Comparison of ENCODE assay signal across 10 mouse cellular contexts in the genomic region with DNA sequence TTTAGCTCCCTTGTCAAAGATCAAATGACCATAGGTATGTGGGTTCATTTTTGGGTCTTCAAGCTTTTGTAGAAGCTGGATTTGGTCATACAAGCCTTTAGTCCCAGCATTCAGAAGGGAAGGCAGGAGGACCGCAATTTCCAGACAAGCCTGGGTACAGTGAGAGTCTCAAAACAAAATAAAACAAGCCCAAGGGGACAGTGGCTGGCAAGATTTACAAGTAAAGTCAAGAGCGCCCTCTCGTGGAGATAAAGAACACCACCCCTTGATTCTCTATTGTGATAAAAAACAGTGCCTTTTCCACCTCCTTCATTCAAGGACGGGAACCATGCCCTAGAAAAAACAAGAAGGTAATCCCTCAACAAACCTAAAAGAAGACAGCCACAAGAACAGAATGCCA. TPM values are rescaled to one million over a fixed set of nuclear protein-coding genes. Genes with fewer than 3 reads are reported as not detected.
DNase-seq lines count a peak whose midpoint lies in the region; ATAC-seq and TF ChIP-seq lines count a peak whose summit lies in the region.
"Had no signal": no experiment of that assay in that cellular context is flagged by ENCODE, and none has a peak within 500 bp of the region (broad histone marks: within the 10 kb centered on the region; RNA-seq: fewer than 3 reads in every experiment).

No protein-coding gene starts in this region.

- no peak for TF ChIP-seq EP300 in lung, postnatal 0 days (IDR thresholded peaks at IDR 0.05)

- H3K36me3 ChIP-seq in lung, postnatal 0 days (ENCODE audit: insufficient read depth, low read length) = no peaks in the 10 kb centered on the region
- H3K36me3 ChIP-seq: embryonic facial prominence, embryonic 12.5 days; limb, embryonic 12.5 days had no signal

- H3K4me3 ChIP-seq in lung, postnatal 0 days (ENCODE audit: low read depth, low read length) = no peak overlapping the region
- H3K4me3 ChIP-seq: embryonic facial prominence, embryonic 12.5 days; limb, embryonic 12.5 days had no signal

- no peaks in the 10 kb centered on the region for H3K9me3 ChIP-seq in lung, postnatal 0 days (ENCODE audit: low read length)
- H3K9me3 ChIP-seq: embryonic facial prominence, embryonic 12.5 days; limb, embryonic 12.5 days had no signal

- no peaks in the 10 kb centered on the region for H3K27me3 ChIP-seq in lung, postnatal 0 days (replicated peaks; ENCODE audit: insufficient read depth, low read length)
- H3K27me3 ChIP-seq: embryonic facial prominence, embryonic 12.5 days; limb, embryonic 12.5 days had no signal

- H3K4me2 ChIP-seq in lung, postnatal 0 days (replicated peaks; ENCODE audit: low read depth, low read length) = no peak overlapping the region
- H3K4me2 ChIP-seq: embryonic facial prominence, embryonic 12.5 days; limb, embryonic 12.5 days had no signal

- H3K9ac ChIP-seq in lung, postnatal 0 days (replicated peaks; ENCODE audit: low read depth) = no peak overlapping the region
- H3K9ac ChIP-seq: embryonic facial prominence, embryonic 12.5 days; limb, embryonic 12.5 days had no signal

- no peak overlapping the region for H3K27ac ChIP-seq in lung, postnatal 0 days (ENCODE audit: low read length)
- H3K27ac ChIP-seq: embryonic facial prominence, embryonic 12.5 days; limb, embryonic 12.5 days had no signal

- WGBS in lung, postnatal 0 days = 13% methylated on average over 4 of the region's 4 CpGs

- H3K4me1 ChIP-seq in lung, postnatal 0 days (ENCODE audit: insufficient read depth, low read depth, low read length) = no peaks in the 10 kb centered on the region
- H3K4me1 ChIP-seq: embryonic facial prominence, embryonic 12.5 days; limb, embryonic 12.5 days had no signal

- no peak for DNase-seq in frontal cortex, postnatal 25 days (ENCODE audit: low spot score in 2 of 2)
- peak; percentile 16 for DNase-seq in ovary, postnatal 14 days (ENCODE audit: low spot score)
- no peak for DNase-seq in ovary, postnatal 10 days (ENCODE audit: low spot score)
- DNase-seq in adrenal gland, postnatal 14 days = peak; percentile 67
- peak; percentile 46 to 72 for DNase-seq in heart, postnatal 10 days
- DNase-seq in lung, postnatal 0 days (ENCODE audit: low spot score) = peak; percentile 88
- peak; percentile 30 to 50 for DNase-seq in urinary bladder, postnatal 36 days (ENCODE audit: low spot score in 2 of 2)

- ATAC-seq in frontal cortex, adult (ENCODE audit: low TSS enrichment) = peak; percentile 80
- no peak for ATAC-seq in lung, postnatal 0 days

- peak; percentile 79 for TF ChIP-seq CTCF in lung, postnatal 0 days (IDR thresholded peaks at IDR 0.05)

- intact Hi-C loops in heart, postnatal 10 days (cut with DNase I) = loop anchor here (1.0 to 2.0 kb wide), 2 partner anchors 149 to 239 kb away; no protein-coding TSS in a partner anchor

RNA-seq across cellular contexts. Expression of a gene that starts 8.6 kb away (rescaled TPM):
- total RNA-seq in adrenal gland, postnatal 14 days (2021) = 1.4 TPM in 1 of 2 replicates, not detected in the other
- total RNA-seq in heart, postnatal 10 days (2021) = under 1 TPM in 1 of 2 experiments, not detected in 1; 0.42 TPM
- polyA plus RNA-seq in lung, postnatal 0 days (2015; fragmentation: Nextera tagmentation; extraction: Ambion mirVana) = 1.2 and 1.7 TPM in 2 replicates

RNA-seq across cellular contexts. Expression of a gene that starts 43.7 kb away (rescaled TPM):
- total RNA-seq in adrenal gland, postnatal 14 days (2021) = 128 and 148 TPM in 2 replicates
- 10 to 100 TPM; 28.6 to 29.1 TPM for total RNA-seq in heart, postnatal 10 days (2021)
- polyA plus RNA-seq in lung, postnatal 0 days (2015; fragmentation: Nextera tagmentation; extraction: Ambion mirVana) = 46.4 and 54.9 TPM in 2 replicates

Comparison
In these comparisons a context has a peak if more than half of its experiments do, and no peak if none do; other contexts are left out.
1. DNase-seq: peak in ovary, postnatal 14 days (single experiment), adrenal gland, postnatal 14 days (single experiment), heart, postnatal 10 days (2 of 2), lung, postnatal 0 days (single experiment) and urinary bladder, postnatal 36 days (2 of 2); none in frontal cortex, postnatal 25 days (0 of 2) and ovary, postnatal 10 days (single experiment).